Mouse (Mus musculus) hindbrain, postnatal 0 days (tissue): ENCODE results near the gene 0610010K14Rik. TPM values are rescaled to one million over a fixed set of nuclear protein-coding genes. Genes with fewer than 3 reads are reported as not detected.

Experiments used
- ATAC-seq: fragments of 200-750 bp; cut with Nextera tagmentation; 2 replicates; pipeline ENCODE4 v1.8.0; 2017; ENCODE audit warnings: mild to moderate bottlenecking, moderate TSS enrichment, moderate library complexity
- DNase-seq: peaks from one replicate; pipeline ENCODE4 v3.0.0-alpha.2; 2015; ENCODE audit warnings: low spot score
- H3K27ac ChIP-seq: fragments of 300-500 bp; sonication (generic); 2 replicates; pipeline ENCODE4 v1.5.1; 2014; ENCODE audit warnings: mild to moderate bottlenecking
- H3K27me3 ChIP-seq: fragments of 300-500 bp; sonication (generic); 2 replicates; pipeline ENCODE4 v1.6.1; 2014; ENCODE audit warnings: low read length, mixed read lengths; ENCODE audit not compliant: insufficient read depth
- H3K36me3 ChIP-seq: fragments of 300-500 bp; sonication (generic); 2 replicates; pipeline ENCODE4 v1.6.1; 2014; ENCODE audit warnings: low read length, mixed read lengths; ENCODE audit not compliant: insufficient read depth
- H3K4me1 ChIP-seq: fragments of 300-500 bp; sonication (generic); 2 replicates; pipeline ENCODE4 v1.6.1; 2014; ENCODE audit warnings: antibody characterized with exemption, low read length, mixed read lengths; ENCODE audit not compliant: insufficient read depth
- H3K4me2 ChIP-seq: fragments of 300-500 bp; sonication (generic); 2 replicates; pipeline ENCODE4 v1.6.1; 2014; ENCODE audit warnings: low read depth, mild to moderate bottlenecking, low read length, moderate library complexity, mixed read lengths
- H3K4me3 ChIP-seq: fragments of 300-500 bp; sonication (generic); 2 replicates; pipeline ENCODE4 v1.5.1; 2014; ENCODE audit warnings: low read length
- H3K9ac ChIP-seq: fragments of 300-500 bp; sonication (generic); replicated peaks from 2 replicates; pipeline ENCODE4 v1.6.1; 2014; ENCODE audit warnings: mild to moderate bottlenecking, low read length, moderate library complexity, mixed read lengths
- H3K9me3 ChIP-seq: fragments of 300-500 bp; sonication (generic); 2 replicates; pipeline ENCODE4 v1.6.1; 2016; ENCODE audit warnings: low read length, mixed read lengths
- CTCF ChIP-seq: IDR thresholded peaks from 2 replicates; pipeline ENCODE4 v1.5.1; 2016; ENCODE audit warnings: antibody characterized with exemption, control low read depth, low read depth
- WGBS: fragments of 180-500 bp; shearing (Covaris S2); extraction: QIAGEN DNeasy Blood & Tissue Kit; methylation state at CpG from one replicate; pipeline ENCODE4 v1.1.7; 2014; 5-methylcytosine and 5-hydroxymethylcytosine counted together
- polyA plus RNA-seq: library from polyadenylated mRNA; unstranded; fragments of >200 nt; fragmentation: Nextera tagmentation; extraction: Ambion mirVana; gene quantifications from 2 replicates; pipeline ENCODE4 v1.2.1, GENCODE M21; 2015
- total RNA-seq: library from RNA; depleted of rRNA; stranded (reverse); fragments of >200 nt; gene quantifications from 2 replicates; pipeline ENCODE4 v1.2.3, GENCODE M21; 2014

0610010K14Rik gene
- total and polyA plus RNA-seq, 2 experiments from 2014 or later = 61.6 to 172 TPM

DNA sequence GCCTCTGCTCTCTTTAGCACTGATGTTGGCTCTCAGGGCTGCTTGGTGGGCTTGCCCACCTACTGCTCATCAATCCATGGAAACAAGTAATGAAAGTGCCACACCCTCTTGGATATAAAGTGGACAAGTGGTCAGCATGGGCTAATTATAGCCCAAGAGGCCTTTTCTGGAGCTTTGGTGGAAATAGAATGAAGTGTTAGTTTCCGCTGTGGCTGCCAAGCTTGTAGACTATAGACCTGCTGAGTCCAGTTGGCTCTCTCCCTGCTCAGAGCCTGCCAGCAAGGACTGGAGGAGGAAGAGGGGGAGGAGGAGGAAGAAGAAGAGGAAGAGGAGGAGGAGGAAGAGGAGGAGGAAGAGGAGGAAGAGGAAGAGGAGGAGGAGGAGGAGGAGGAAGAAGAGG is 28.7 kb upstream of the 0610010K14Rik start:
- DNase-seq = no peak
- TF ChIP-seq CTCF = no peak
- H3K27ac ChIP-seq = no peak overlapping the region
- WGBS = 60% methylated on average over 1 of the region's 1 CpGs
- no peaks in the 10 kb centered on the region for H3K4me1 ChIP-seq
- 0 out of 2 replicates have a peak, but pooled peaks cover 2% of the 10 kb centered on the region for H3K9me3 ChIP-seq
- H3K36me3 ChIP-seq = no peaks in the 10 kb centered on the region
- ATAC-seq = no peak
- H3K9ac ChIP-seq = no peak overlapping the region
- no peaks in the 10 kb centered on the region for H3K27me3 ChIP-seq
- no peak overlapping the region for H3K4me3 ChIP-seq
- no peak overlapping the region for H3K4me2 ChIP-seq

DNA sequence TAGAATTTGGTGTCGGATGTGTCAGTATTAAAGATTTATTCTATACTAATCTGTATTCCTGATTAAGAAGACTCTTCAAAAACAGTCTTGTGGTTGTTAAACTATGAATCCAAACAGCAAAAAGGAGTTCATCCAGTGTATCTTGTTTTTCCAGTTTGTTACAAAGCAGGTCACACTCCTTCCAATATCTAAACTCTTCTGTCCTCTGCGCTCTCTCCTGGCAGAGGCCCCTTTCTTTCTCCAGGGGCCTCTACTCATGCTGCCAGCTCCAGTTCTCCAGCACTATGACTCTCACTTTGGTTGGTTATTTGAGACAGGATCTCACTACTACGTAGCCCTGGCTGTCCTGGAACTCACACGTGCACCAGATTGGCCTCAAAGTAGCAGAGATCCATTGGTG is 28.1 kb upstream of the 0610010K14Rik start:
- ATAC-seq (no peak), DNase-seq (no peak)
- Histone ChIP-seq H3K27me3 (no peaks in the 10 kb centered on the region), H3K9ac (no peak overlapping the region), H3K4me1 (no peaks in the 10 kb centered on the region), H3K4me3 (no peak overlapping the region), H3K4me2 (no peak overlapping the region), H3K36me3 (no peaks in the 10 kb centered on the region), H3K27ac (no peak overlapping the region), H3K9me3 (0 out of 2 replicates have a peak, but pooled peaks cover 2% of the 10 kb centered on the region)
- 76% methylated on average over 4 of the region's 4 CpGs for WGBS
- no peak for TF ChIP-seq CTCF

DNA sequence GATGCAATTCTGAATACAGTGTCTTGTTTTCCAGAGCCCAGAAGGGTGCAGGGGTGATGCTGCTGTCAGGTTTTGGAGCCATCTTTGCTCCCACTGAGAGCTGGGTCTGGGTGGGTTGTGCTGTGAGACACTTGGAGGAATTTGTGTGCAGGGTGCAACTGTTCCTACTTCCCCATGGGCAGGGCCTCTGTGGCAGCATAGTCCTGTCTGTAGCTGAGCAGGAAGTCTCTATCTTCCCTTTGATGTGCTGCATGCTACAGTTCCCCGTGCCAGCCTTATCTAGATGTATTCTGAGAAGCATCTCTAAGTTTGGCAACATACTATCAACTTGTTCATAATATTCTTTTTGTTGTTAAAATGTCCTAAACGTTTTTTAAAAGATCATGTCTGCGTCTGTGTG is 27.5 kb upstream of the 0610010K14Rik start:
- WGBS = 65% methylated on average over 3 of the region's 3 CpGs
- H3K9me3 ChIP-seq = 0 out of 2 replicates have a peak, but pooled peaks cover 2% of the 10 kb centered on the region
- no peak for TF ChIP-seq CTCF
- H3K27me3 ChIP-seq = no peaks in the 10 kb centered on the region
- no peak overlapping the region for H3K27ac ChIP-seq
- H3K9ac ChIP-seq = no peak overlapping the region
- H3K4me2 ChIP-seq = no peak overlapping the region
- no peak overlapping the region for H3K4me3 ChIP-seq
- H3K36me3 ChIP-seq = no peaks in the 10 kb centered on the region
- ATAC-seq (no peak), DNase-seq (no peak)
- no peaks in the 10 kb centered on the region for H3K4me1 ChIP-seq

DNA sequence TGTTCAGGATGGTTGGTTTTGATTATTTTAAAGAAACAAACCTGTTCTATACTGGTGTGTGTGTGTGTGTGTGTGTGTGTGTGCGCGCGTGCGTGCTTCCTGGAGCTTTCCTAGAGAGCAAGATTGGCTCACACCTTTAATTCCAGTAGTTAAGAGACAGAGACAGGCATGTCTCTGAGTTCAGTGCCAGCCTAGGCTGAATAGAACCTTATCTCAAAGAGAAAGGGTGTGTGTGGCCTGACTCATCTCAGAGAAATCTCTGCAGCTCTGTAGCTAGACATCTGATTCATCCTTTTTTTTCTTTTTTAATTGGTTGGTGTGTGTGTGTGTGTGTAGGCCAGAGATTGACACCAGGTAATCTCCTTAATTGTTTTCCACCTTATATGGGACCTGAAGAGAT is 21.3 kb upstream of the 0610010K14Rik start:
- ATAC-seq = no peak
- H3K9ac ChIP-seq = no peak overlapping the region
- no peak for DNase-seq

DNA sequence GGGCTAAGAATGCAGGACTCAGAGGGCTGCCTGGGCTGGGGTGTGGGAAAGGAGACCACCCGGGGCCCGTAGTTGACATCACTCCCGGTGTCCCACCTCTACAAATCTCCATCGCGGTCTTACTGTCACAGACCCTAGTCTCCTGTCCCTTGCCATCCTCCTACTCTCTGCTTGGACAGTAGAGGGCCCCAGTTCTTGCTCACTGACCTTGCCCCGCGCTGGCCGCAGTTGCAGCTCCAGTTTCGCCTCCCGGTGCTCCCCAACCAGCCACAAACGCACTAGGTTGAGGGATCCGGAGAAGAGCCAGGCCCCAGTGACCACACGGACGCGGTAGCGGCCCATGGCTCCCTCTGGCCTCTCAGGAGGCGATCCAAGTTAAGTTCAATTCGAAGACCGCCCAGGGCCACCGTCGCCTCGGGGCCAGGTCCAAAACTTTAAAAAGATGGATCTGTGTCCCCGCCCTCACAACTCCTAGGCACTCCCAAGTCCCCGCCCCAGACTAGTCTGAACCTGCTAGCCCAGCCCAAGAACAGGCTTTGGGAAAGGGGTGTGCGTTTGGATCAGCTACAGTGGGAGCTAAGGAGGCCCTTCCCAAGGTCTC is 17.3 kb upstream of the 0610010K14Rik start, which contains the start of gene Alox12:
TSS of gene Alox12 (minus strand) at position 423 of the 601 bp plus-strand sequence.
- Histone ChIP-seq H3K4me3 (peak within 1 kb of the TSS; percentile 23), H3K27ac (no peak within 1 kb of the TSS), H3K4me2 (peak within 1 kb of the TSS; percentile 45), H3K9me3 (no peaks in the 10 kb centered on the region), H3K36me3 (no peaks in the 10 kb centered on the region), H3K4me1 (no peaks in the 10 kb centered on the region), H3K9ac (no peak within 1 kb of the TSS), H3K27me3 (peaks cover 21% of the 10 kb centered on the region)
- ATAC-seq = no peak
- peak; percentile 56 for TF ChIP-seq CTCF
- DNase-seq = peak; percentile 28
- WGBS = 1% methylated on average over 25 of the region's 25 CpGs

More for the DNA sequence above, 21.3 kb upstream of the 0610010K14Rik start:
- Histone ChIP-seq H3K27ac (no peak overlapping the region), H3K36me3 (no peaks in the 10 kb centered on the region), H3K4me3 (no peak overlapping the region), H3K4me1 (no peaks in the 10 kb centered on the region), H3K27me3 (peaks cover 14% of the 10 kb centered on the region), H3K9me3 (0 out of 2 replicates have a peak, but pooled peaks cover 2% of the 10 kb centered on the region), H3K4me2 (no peak overlapping the region)
- TF ChIP-seq CTCF = no peak
- 98% methylated on average over 4 of the region's 4 CpGs for whole genome bisulfite sequencing

DNA sequence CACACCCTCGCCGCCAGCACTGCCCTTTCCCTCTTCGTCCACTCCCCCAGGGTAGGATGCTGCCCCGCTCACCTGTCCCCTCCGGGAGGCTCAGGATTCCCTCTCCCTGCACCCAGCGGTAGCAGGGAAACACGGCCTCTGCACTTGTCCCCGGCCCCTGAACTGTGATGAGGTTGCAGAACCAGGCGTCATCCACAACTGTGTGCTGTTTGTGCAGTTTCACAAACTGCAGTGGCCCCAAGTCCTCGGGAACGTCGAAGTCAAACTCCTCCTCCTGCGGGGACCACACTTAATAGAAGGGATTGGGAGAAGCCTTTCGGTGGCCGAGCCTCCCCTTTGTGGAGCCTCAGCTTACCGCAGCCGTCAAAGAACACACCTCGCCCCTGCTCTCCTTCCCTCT is 16.6 kb upstream of the 0610010K14Rik start:
- no peak for TF ChIP-seq CTCF
- no peak overlapping the region for H3K27ac ChIP-seq
- DNase-seq (no peak), ATAC-seq (no peak)
- no peaks in the 10 kb centered on the region for H3K4me1 ChIP-seq
- peak overlapping the region; percentile 45 for H3K4me2 ChIP-seq
- no peak overlapping the region for H3K9ac ChIP-seq
- no peaks in the 10 kb centered on the region for H3K36me3 ChIP-seq
- H3K4me3 ChIP-seq = peak overlapping the region; percentile 23; the same call in 1 of the 2 replicates
- no peaks in the 10 kb centered on the region for H3K9me3 ChIP-seq
- H3K27me3 ChIP-seq = peaks cover 21% of the 10 kb centered on the region
- WGBS = 4% methylated on average over 18 of the region's 18 CpGs

DNA sequence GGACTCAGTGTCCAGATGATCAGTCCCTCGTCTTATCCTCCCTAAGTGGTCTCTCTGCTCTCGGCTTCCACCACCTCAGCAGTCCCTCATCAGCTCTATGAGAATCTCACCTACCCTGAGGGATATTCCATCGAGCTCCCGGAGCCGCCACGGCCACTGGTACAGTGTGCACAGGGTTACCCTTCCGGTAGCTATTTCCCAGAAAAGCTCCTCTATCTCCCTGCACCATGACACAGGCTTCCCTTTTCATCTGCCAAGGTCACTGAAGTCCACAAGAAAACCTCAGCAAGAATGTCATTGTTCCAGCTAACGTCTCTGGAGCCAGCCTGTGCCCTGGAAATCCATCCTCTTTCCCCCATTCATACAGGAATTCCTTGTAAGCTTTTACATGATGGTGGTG is 14.1 kb upstream of the 0610010K14Rik start:
- Histone ChIP-seq H3K4me2 (no peak overlapping the region), H3K27ac (no peak overlapping the region), H3K36me3 (no peaks in the 10 kb centered on the region), H3K9me3 (no peaks in the 10 kb centered on the region), H3K9ac (no peak overlapping the region), H3K4me1 (no peaks in the 10 kb centered on the region), H3K27me3 (peaks cover 21% of the 10 kb centered on the region), H3K4me3 (no peak overlapping the region)
- ATAC-seq = no peak
- 77% methylated on average over 8 of the region's 8 CpGs for WGBS
- no peak for TF ChIP-seq CTCF
- no peak for DNase-seq
